Mouse (Mus musculus) ES-E14 (cell line): Measurements from ENCODE around the gene Tex21. TPM values are rescaled to one million over a fixed set of nuclear protein-coding genes. Genes with fewer than 3 reads are reported as not detected.

Source experiments
- DNase-seq: peaks from one replicate; pipeline ENCODE4 v3.0.0-alpha.2; 2013; ENCODE audit warnings: low read depth, low spot score
- H3K27ac ChIP-seq: 2 replicates; pipeline ENCODE4 v1.5.1; 2012; ENCODE audit warnings: low read depth, mild to moderate bottlenecking, low read length, moderate library complexity, mixed read lengths; ENCODE audit not compliant: poor library complexity, insufficient read depth, severe bottlenecking
- H3K36me3 ChIP-seq: 2 replicates; pipeline ENCODE4 v1.6.1; 2012; ENCODE audit warnings: mild to moderate bottlenecking, low read length, moderate library complexity, mixed read lengths; ENCODE audit not compliant: control insufficient read depth, poor library complexity, insufficient read depth, severe bottlenecking
- H3K4me1 ChIP-seq, 2 experiments: fragments of 150-350 bp in 1 of 2; sonication (generic) in 1 of 2; 2 replicates each; pipeline ENCODE4 v1.6.1; 2012; ENCODE audit warnings: low read length in 2 of 2, mild to moderate bottlenecking in 1 of 2, mixed read lengths in 1 of 2; ENCODE audit not compliant: control insufficient read depth in 2 of 2, insufficient read depth in 2 of 2, poor library complexity in 1 of 2
- H3K4me3 ChIP-seq, 2 experiments: fragments of 150-350 bp in 1 of 2; sonication (generic) in 1 of 2; 2 replicates each; pipeline ENCODE4 v1.5.1; 2012; ENCODE audit warnings: low read length in 2 of 2, low read depth in 1 of 2, mild to moderate bottlenecking in 1 of 2, mixed read lengths in 1 of 2; ENCODE audit not compliant: insufficient read depth in 1 of 2, poor library complexity in 1 of 2, severe bottlenecking in 1 of 2
- H3K9ac ChIP-seq: 2 replicates; pipeline ENCODE4 v1.6.1; 2012; ENCODE audit warnings: low read depth, mild to moderate bottlenecking, low read length, mixed read lengths; ENCODE audit not compliant: poor library complexity, insufficient read depth, severe bottlenecking
- H3K9me3 ChIP-seq: fragments of 150-350 bp; sonication (generic); 2 replicates; pipeline ENCODE4 v1.6.1; 2012; ENCODE audit warnings: low read depth, mild to moderate bottlenecking, low read length; ENCODE audit not compliant: control insufficient read depth, insufficient read depth
- CHD2 ChIP-seq: IDR thresholded peaks from 2 replicates; pipeline ENCODE4 v1.6.1; 2014; ENCODE audit warnings: mild to moderate bottlenecking, low read depth, low read length, inconsistent platforms
- HCFC1 ChIP-seq: IDR thresholded peaks from 2 replicates; pipeline ENCODE4 v1.6.1; 2012; ENCODE audit warnings: low read length, inconsistent platforms, borderline replicate concordance; ENCODE audit not compliant: insufficient read depth
- MAFK ChIP-seq: IDR thresholded peaks from 2 replicates; pipeline ENCODE4 v1.6.1; 2014; ENCODE audit warnings: mild to moderate bottlenecking, low read depth, low read length, inconsistent platforms; ENCODE audit not compliant: insufficient read depth
- ZC3H11A ChIP-seq: IDR thresholded peaks from 2 replicates; pipeline ENCODE4 v1.6.1; 2012; ENCODE audit warnings: low read depth, mild to moderate bottlenecking, inconsistent platforms, low read length, borderline replicate concordance
- ZNF384 ChIP-seq: IDR thresholded peaks from 2 replicates; pipeline ENCODE4 v1.6.1; 2012; ENCODE audit warnings: low read depth, low read length, inconsistent platforms
- in situ Hi-C, 2 experiments: fragments of 600-800 bp; cut with MboI; formaldehyde crosslinking; loops; one replicate each; pipeline ENCODE4 v1.15.1; 2025; ENCODE audit warnings: low sequenced_read_pairs in 2 of 2, inconsistent platforms in 1 of 2; ENCODE audit not compliant: unreplicated experiment in 2 of 2
- total RNA-seq: library from RNA; depleted of rRNA; stranded (reverse); fragments of 300-350 nt; gene quantifications from 2 replicates; pipeline ENCODE4 v1.2.3, GENCODE M21; 2012

Tex21 gene
- total RNA-seq, 1 experiment = 2.0 TPM

DNA sequence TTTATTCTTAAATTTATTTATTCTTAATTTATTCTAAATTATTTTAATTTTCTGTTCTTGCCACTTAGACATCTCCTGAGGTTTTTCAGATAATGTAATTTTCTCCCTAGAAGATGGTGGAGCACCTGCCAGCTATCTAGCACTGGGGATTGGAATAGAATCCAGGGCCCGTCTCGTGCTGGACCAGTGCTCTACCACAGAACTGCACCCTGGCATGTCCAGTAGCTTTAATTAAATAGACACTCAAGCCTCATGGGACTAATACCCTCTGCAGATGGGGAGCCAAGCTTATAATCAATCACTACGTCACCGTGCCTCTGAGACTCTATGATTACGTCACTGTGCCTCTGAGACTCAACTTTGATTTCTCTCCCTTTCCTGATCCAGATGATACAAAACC, 41.9 kb upstream of the Tex21 start:
- no peak for DNase-seq
- in situ Hi-C loops = no loop called here
- Histone ChIP-seq H3K27ac (no peak overlapping the region), H3K4me3 (no peak overlapping the region), H3K9ac (no peak overlapping the region), H3K9me3 (no peaks in the 10 kb centered on the region), H3K36me3 (peaks cover 65% of the 10 kb centered on the region), H3K4me1 (peaks cover 0 to 4% of the 10 kb centered on the region in 2 experiments; a peak in 2 of 4 replicates)
- TF ChIP-seq MAFK (no peak), ZC3H11A (no peak), ZNF384 (no peak), HCFC1 (no peak), CHD2 (no peak)

DNA sequence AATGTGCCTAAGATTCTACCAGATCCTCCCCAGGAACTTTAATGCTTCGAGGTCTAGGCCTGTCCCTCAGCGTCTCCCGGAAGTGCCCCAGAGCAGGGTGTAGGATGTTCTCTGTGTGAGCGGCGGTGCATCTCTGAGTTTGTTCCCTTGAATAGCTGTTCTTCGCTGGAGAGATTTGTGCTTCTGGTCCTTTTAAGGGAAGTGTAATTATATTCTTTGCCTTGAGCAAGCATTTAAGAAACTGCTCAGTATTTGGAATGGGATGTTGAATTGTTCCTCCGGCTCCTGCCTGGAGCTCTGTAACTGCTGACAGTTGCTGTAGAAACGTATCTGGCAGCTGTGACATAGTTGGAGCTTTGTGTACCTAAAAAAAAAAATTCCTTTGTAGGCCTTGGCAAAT, 41.4 kb upstream of the Tex21 start:
- no peak for DNase-seq
- no peak overlapping the region for H3K9ac ChIP-seq
- no peak overlapping the region for H3K4me3 ChIP-seq
- no peaks in the 10 kb centered on the region for H3K9me3 ChIP-seq
- H3K27ac ChIP-seq = no peak overlapping the region
- no peak for TF ChIP-seq HCFC1
- no peak for TF ChIP-seq CHD2
- H3K36me3 ChIP-seq = peaks cover 69% of the 10 kb centered on the region
- in situ Hi-C loops = no loop called here
- H3K4me1 ChIP-seq = peaks cover 0 to 4% of the 10 kb centered on the region in 2 experiments; a peak in 2 of 4 replicates

- Histone ChIP-seq H3K9me3 (no peaks in the 10 kb centered on the region), H3K27ac (no peak overlapping the region), H3K4me3 (no peak overlapping the region), H3K36me3 (peaks cover 67% of the 10 kb centered on the region), H3K9ac (no peak overlapping the region), H3K4me1 (no peaks in the 10 kb centered on the region)
- in situ Hi-C loops = no loop called here
- DNase-seq = no peak
- TF ChIP-seq ZC3H11A = no peak
- TF ChIP-seq ZNF384 = no peak
- no peak for TF ChIP-seq MAFK
- no peak for TF ChIP-seq CHD2
- no peak for TF ChIP-seq HCFC1
Observed at GRCm38 (mm10) chr12:76285418-76285817, 38.9 kb upstream of the Tex21 start.

GRCm38 (mm10) chr12:76282532-76283173, 36.1 kb upstream of the Tex21 start:
- DNase-seq = no peak
- in situ Hi-C loops = no loop called here
- Histone ChIP-seq H3K4me3 (no peak overlapping the region), H3K36me3 (peaks cover 66% of the 10 kb centered on the region), H3K27ac (no peak overlapping the region; the same call in 1 of the 2 replicates), H3K9me3 (no peaks in the 10 kb centered on the region), H3K9ac (no peak overlapping the region), H3K4me1 (no peaks in the 10 kb centered on the region)
- TF ChIP-seq ZC3H11A = no peak
- TF ChIP-seq CHD2 = no peak
- no peak for TF ChIP-seq ZNF384
- TF ChIP-seq MAFK = no peak
- no peak for TF ChIP-seq HCFC1

DNA sequence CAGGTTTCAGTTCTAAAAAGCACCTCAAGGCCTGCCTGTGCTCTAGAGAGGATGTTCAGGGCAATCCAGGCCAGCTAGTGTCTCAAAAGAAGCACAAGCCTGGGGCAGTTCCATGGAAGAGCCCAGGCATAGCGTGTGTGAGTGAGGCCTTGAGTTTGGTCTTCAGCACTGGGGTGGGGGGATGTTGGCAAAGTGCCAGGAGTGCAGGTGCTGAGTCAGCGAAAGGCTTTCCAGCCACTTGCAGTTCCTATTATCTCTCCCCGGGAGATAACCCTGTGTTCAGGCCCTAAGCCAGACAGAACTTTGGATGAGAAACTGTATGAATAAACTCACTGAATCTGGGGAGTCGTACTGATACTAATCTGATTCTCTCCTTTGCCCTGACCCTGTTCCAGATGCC, 35.6 kb upstream of the Tex21 start:
- no peak for DNase-seq

More for the DNA sequence above, 35.6 kb upstream of the Tex21 start:
- no peak overlapping the region for H3K4me3 ChIP-seq
- H3K9ac ChIP-seq = no peak overlapping the region
- no peak overlapping the region for H3K27ac ChIP-seq
- no peaks in the 10 kb centered on the region for H3K9me3 ChIP-seq
- H3K4me1 ChIP-seq = no peaks in the 10 kb centered on the region
- in situ Hi-C loops = no loop called here
- TF ChIP-seq MAFK (peak; percentile 98), ZC3H11A (no peak), CHD2 (no peak), HCFC1 (no peak)
- peaks cover 66% of the 10 kb centered on the region for H3K36me3 ChIP-seq
